Mouse (Mus musculus): ENCODE measurements around the gene Camkk1. TPM values are rescaled to one million over a fixed set of nuclear protein-coding genes. Genes with fewer than 3 reads are reported as not detected.

Camkk1 gene
- total RNA-seq, 1 experiment from 2014 or later, result 1.8 TPM

DNA sequence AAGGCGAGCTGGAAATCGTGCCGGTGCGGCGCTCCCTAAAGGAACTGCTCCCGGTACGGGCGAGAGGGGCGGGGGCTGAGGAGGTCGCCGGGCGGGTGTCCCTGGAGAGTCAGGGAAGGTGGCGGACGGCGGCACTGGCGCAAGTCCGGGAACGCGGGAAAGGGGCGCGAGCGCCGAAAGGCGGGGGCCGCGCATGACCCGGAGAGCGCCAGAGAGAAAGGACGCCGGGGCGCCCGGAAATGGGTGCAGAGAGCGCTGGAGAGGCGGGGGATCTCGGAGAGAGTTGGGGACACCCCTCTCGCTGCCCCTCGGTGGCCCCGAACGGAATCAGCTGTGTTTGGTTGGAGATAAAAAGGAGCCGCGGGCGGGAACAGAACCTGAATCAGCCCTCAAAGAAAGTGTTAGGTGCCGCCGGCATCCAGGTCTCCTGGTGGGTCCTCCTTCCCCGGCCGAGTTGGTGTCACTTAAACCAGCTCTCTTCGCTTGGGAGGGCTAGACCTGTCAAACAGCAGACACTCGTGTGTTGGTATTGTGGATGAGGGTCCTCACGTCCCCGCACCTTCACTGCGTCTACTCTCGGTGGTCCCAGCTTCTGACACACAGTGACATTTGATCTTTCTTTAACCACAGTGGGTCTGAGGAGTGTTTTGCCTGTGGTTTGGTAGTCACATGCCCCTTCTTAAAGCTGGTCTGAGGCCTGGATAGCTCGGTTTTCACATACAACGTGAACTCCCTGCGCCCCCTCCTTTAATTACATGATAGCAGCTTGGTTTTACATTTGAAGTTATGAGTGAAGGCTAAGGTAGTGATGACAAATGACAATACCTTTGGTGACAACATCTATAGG is 29.4 kb downstream of the Camkk1 start:
- peak; percentile 24 for ATAC-seq (replicated peaks; ENCODE audit: low read depth, poor library complexity, severe bottlenecking)

DNA sequence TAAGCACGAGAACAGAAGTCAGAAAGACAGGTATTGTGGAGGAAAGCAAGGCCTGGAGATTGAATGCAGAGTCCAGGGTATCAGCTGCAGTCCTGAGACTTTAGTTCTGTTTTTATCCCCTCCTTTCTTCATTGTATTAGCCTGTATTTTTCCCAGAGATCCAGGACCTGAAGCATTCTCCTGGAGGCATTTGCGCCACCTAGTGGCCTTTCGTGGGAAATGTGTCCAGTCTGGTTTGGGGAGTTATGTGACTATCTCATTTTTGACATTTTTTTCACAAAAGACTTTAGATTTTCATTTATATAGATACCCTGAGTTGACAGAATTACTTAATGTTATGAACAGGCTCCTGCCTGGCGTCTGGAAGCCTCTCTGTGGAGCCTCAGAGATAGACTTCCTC is 30.5 kb downstream of the Camkk1 start:
- ATAC-seq (replicated peaks; ENCODE audit: low read depth, poor library complexity, severe bottlenecking), result peak; percentile 32; the same call in 1 of the 2 replicates

GRCm38 (mm10) chr11:73052795-73053194 is 34.0 kb downstream of the Camkk1 start:
- ATAC-seq (replicated peaks; ENCODE audit: low read depth, poor library complexity, severe bottlenecking), result no peak

- ATAC-seq (replicated peaks; ENCODE audit: low read depth, poor library complexity, severe bottlenecking), result no peak
These were observed 38.9 kb downstream of the Camkk1 start for GRCm38 (mm10) chr11:73057701-73058100.

GRCm38 (mm10) chr11:73059630-73060029 is 40.8 kb downstream of the Camkk1 start:
- ATAC-seq (replicated peaks; ENCODE audit: low read depth, poor library complexity, severe bottlenecking), result no peak

DNA sequence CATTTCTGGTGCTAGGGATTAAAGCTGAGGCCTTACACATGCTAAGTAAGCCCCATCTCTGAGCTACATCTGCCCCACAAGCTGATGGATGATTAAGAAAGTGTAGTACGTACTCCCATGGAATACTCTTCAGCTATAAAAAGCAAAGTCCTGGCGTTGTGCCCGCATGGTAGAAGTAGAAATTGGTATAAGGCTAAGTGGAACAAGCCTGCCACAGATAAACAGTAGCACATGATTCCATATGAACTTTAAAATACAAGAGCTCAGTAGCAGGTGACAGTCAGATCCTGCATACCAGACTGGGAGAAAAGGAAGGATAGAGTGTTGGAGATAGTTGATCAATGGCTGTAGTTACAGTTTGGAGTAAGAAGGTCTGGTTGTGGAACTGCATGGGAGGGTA is 42.6 kb downstream of the Camkk1 start:
- no peak for ATAC-seq (replicated peaks; ENCODE audit: low read depth, poor library complexity, severe bottlenecking)

DNA sequence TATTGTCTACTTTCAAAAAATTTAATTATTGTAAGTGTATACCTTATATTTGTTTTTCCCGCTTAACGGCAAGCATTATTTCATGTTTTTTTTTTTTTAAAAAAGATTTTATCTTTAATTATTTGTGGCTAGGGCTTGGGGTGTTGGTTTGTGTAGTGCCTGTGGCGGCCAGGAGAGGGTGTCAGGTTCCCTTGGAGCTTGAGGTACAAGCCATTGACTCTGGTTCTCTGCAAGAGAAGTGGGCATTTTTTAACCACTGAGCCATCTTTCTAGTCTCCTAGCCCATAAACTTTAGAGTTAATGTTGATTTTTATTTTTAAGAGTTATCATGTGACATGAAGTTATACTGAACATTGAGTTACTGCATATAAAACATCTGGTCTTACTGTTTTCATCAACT is 53.0 kb downstream of the Camkk1 start:
- ATAC-seq (replicated peaks; ENCODE audit: low read depth, poor library complexity, severe bottlenecking), result peak; percentile 83

DNA sequence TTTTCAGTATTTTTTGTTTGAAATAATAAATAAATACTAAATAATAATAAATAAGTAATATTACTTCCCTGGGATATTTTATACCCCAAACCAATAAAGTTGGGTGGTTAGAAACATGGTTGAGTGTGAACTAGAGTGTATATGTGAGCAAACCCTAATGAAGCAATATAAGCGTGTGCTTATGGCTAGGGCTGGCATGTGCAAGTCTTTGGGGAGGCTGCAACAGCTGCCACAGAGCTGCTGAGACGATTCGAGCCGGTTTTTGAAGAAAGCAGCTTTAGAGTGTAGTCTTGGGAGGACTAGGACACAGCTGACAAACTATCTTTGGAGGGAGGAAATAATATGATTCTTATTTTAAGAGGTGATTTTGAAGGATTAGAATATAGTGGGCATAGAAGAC is 57.5 kb downstream of the Camkk1 start:
- no peak for ATAC-seq (replicated peaks; ENCODE audit: low read depth, poor library complexity, severe bottlenecking)

DNA sequence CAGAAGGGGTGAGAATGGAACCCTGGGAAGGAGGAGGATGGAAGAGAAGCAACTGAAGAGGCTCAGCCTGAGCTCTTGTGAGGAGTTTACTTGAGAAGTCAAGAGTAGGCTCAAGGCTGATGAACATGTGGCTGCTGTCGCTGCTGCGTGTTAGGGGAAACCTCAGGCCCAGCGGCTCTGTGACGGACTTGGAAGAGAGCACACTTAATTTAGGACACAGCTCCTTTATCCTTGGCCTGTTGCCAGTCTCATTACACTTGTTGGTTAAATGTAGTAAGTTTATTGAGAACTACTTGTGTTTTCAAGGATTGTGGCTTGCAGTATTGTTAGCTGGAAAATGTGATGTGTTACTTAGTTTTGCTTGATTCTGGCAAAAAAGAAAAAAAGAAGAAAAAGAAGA is 57.9 kb downstream of the Camkk1 start:
- no peak for ATAC-seq (replicated peaks; ENCODE audit: low read depth, poor library complexity, severe bottlenecking)

DNA sequence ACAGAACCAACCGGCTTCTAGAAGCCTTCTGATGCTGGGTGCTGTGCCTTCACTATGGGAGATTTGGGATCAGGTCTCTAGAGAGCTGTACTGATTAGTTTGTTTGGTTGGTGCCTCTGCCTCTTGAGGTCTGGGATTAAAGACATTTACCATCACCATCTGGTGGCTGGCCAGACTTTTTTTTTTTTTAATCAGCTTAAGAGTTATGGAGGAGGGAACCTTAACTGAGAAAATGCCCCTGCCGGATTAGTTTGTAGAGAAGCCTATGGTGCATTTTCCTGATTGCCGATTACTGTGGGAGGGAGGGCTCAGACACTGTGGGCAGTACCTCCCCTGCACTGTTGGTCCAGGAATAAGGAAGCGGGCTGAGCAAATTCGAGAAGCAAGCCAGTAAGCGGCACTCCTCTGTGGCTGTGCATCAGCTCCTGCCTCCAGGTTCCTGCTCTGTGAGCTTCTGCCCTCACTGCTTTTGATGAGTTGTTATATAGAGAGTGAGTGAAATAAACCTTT is 58.5 kb downstream of the Camkk1 start:
- no peak for ATAC-seq (replicated peaks; ENCODE audit: low read depth, poor library complexity, severe bottlenecking)

DNA sequence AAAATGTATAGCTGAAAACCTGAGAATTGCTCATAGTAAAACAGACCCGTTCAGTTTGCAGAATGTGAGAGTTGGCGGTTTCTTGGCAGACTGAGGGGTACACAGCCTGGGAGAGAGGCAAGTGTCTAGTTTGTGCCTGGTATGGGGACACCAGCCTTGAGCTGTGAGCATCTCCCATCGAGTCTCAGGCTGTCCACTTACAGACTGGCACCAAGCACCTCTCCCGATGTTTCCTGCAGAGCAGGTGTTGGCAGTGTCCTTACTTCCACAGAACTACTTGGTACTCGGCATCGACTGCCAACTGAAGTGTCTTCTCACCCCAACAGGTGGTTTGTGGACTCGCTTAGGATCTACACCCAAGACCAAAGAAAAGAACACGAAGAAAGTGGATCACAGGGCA is 59.8 kb downstream of the Camkk1 start:
- ATAC-seq (replicated peaks; ENCODE audit: low read depth, poor library complexity, severe bottlenecking), result no peak

DNA sequence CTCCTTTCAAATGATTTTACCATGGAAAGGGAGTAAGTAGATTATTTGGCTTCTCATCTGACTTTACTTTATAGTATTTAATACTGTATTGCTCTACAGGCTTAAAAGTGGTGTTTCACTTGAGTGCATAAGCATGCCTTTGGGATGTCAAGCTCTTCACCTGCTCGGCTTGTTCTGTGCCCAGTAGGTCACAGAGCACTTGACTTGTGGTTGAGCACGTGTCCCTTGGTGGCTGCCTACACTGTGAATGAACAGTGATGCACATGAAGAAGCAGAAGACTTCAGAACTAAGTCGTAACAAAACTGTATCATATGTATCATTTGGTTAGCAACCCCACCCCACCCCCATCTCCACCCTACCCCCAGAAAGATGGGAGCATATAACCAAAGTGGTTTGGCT is 61.5 kb downstream of the Camkk1 start:
- ATAC-seq (replicated peaks; ENCODE audit: low read depth, poor library complexity, severe bottlenecking), result no peak

GRCm38 (mm10) chr11:73084303-73084702 is 65.5 kb downstream of the Camkk1 start:
- ATAC-seq (replicated peaks; ENCODE audit: low read depth, poor library complexity, severe bottlenecking), result peak; percentile 83

DNA sequence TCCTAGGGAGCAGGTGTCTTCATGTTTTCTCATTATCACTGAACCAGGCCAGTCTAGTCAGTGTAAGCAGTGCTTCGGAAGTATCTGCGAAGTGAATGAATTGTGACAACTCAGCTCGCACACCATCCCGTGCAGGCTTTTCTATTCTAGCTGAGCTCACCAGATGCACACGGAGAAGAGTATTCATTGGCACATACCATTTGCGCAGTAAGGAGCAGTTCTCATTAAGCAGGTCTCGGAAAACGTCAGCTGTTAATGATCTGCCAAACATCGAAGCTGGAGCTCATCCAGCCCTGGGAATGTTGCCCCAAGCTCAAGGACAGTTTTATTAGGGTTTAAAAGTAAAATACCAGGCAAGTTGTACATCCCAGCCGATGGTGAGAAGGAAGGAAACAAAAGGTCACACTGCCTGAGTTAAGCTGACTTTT is 66.0 kb downstream of the Camkk1 start:
- no peak for ATAC-seq (replicated peaks; ENCODE audit: low read depth, poor library complexity, severe bottlenecking)

DNA sequence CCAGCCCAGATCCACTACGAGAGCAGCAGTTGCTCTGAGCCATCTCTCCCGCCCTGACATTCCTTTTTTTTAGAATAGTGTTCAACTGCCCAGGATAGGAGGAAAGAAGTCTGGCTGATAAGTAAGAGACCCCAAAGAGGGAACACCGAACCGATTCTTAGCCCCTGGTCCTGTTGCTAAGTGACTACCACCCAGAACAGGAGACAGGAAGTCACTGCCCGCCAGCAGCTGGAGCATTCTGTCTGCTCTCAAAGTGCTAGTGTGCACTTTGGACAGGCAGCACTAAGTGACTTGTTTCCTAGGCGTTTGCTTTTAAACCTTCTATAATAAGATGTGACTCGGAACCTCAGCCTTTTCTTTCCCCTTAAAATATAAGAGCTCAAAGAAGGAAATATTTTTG is 66.6 kb downstream of the Camkk1 start:
- ATAC-seq (replicated peaks; ENCODE audit: low read depth, poor library complexity, severe bottlenecking), result peak; percentile 38; the same call in 1 of the 2 replicates

GRCm38 (mm10) chr11:73087700-73088480 is 69.1 kb downstream of the Camkk1 start:
- peak; percentile 48 for ATAC-seq (replicated peaks; ENCODE audit: low read depth, poor library complexity, severe bottlenecking)

DNA sequence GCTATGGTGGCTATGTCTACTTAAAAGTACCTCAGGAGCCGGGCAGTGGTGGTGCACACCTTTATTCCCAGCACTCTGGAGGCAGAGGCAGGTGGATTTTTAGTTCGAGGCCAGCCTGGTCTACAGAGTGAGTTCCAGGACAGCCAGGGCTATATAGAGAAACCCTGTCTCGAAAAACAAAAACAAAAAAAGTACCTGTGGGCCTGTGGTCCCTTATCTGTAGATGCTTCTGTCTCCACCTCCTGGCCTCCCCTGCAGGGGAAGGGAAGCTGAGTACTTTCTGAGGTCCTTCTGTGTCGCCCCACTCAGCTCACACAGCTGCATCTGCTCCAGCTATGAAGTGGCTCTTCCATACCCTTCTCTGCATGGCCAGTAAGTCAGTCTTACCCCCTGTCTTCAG is 71.5 kb downstream of the Camkk1 start, which contains the start of gene Itgae:
TSS of gene Itgae (plus strand) at position 301 of the 400 bp plus-strand sequence.
- no peak for ATAC-seq (replicated peaks; ENCODE audit: low read depth, poor library complexity, severe bottlenecking)

DNA sequence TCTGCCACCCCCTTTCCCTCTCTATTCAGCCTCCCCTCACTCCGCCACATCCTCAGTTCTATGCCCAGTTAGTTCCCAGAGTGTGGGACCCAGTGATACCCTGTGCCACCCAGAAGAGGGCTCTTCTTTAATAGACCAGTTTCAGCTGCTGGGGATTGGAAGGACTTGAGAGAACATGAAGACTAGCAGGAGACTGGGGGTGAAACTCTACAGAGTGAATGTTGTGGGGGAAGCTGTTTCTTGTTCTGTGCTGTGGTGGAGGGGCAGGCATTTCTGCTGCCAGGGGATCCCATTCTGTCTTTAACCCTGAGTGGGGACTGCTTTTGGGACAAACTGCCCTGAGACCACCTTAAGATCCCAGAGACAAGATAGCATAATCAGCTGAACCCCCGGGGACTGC is 72.0 kb downstream of the Camkk1 start:
- ATAC-seq (replicated peaks; ENCODE audit: low read depth, poor library complexity, severe bottlenecking), result no peak
